Mouse (Mus musculus) liver, embryonic 13.5 days (tissue): Measurements from ENCODE around the gene Ccr9. TPM values are rescaled to one million over a fixed set of nuclear protein-coding genes. Genes with fewer than 3 reads are reported as not detected.

Experiments
- polyA plus RNA-seq: library from polyadenylated mRNA; unstranded; fragments of >200 nt; fragmentation: Nextera tagmentation; extraction: Ambion mirVana; gene quantifications from 2 replicates; pipeline ENCODE4 v1.2.1, GENCODE M21; 2015

Gene Ccr9
- polyA plus RNA-seq, 1 experiment from 2014 or later = 0.39 TPM

Other genes with a start within 250 kb of the Ccr9 start
- gene Limd1, start 199.7 kb upstream of the Ccr9 start, polyA plus RNA-seq = 21.5 and 25.8 TPM in 2 replicates
- gene Sacm1l, start 148.7 kb upstream of the Ccr9 start, polyA plus RNA-seq = 27.3 and 37.3 TPM in 2 replicates
- gene Slc6a20b, start 45.9 kb upstream of the Ccr9 start, polyA plus RNA-seq = 0.07 TPM in 2 replicates
- 0.98 and 1.2 TPM in 2 replicates for gene Slc6a20a, start 446 bp downstream of the Ccr9 start, polyA plus RNA-seq
- gene Lztfl1, start 39.3 kb downstream of the Ccr9 start, polyA plus RNA-seq = 20.7 and 26.6 TPM in 2 replicates
- gene Cxcr6, start 128.0 kb downstream of the Ccr9 start, polyA plus RNA-seq = 0.08 and 0.15 TPM in 2 replicates
- gene Fyco1, start 173.5 kb downstream of the Ccr9 start, polyA plus RNA-seq = 3.4 and 3.8 TPM in 2 replicates
- not detected in 2 replicates for gene Xcr1, start 183.6 kb downstream of the Ccr9 start, polyA plus RNA-seq